Mouse (Mus musculus) liver, adult 10 weeks (tissue): ENCODE measurements around the gene Lrrc46. TPM values are rescaled to one million over a fixed set of nuclear protein-coding genes. Genes with fewer than 3 reads are reported as not detected.

Experiments used
- polyA plus RNA-seq: library from polyadenylated mRNA; stranded (reverse); fragments of 350-450 nt; fragmentation: Illumina TruSeq; extraction: RNeasy Lipid Tissue Mini Kit (QIAGEN cat#74804); gene quantifications from one replicate; pipeline ENCODE4 v1.2.3, GENCODE M21; 2014; ENCODE audit warnings: low read depth, low replicate concordance

Gene Lrrc46
- 0.58 TPM for polyA plus RNA-seq

DNA sequence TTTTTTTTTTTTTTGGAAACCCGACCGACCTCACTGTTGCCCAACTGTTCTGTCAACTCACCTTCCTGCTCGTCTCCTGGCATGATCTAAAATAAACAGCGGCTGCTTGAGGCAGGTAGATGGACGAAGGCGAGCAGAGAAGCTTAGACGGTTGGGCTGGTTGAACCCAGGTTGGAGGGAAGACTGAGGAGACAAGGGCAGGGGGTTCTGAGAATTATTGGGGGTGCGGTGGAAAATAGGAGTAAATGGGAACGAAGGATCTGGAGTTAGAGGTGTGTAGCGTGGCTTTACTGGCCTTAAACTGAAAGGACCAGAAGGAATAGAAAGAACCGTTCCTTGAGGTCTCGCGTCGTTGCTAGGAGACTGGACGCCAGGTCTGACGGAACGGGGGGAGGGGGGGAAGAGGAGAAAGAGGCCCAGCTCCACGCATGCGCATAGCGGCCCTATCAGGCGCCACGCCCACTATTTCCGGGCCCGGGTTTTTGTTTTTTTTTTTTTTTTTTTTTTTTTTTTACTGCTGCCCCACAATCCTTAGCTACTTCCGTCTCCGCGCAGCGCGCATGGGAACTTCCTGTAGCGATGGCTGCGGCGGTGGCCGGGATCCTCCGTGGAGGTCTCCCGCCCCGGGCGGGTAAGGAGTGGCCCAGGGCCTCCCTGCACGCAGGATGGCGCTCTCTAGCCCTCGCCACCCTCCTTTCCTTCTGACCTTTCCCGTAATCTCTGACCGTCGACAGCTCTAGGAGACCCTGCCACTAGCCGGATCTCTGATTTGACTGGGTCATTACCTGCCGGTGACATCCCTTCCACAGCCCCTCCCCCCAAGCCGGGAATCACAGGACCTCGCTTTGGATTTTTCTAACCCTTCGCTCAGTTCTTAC lies at the start of gene Lrrc46, which contains the start of gene Mrpl10:
TSS of gene Lrrc46 (minus strand) at position 386 of the 878 bp plus-strand sequence.
TSS of gene Mrpl10 (plus strand) at position 539 of the 878 bp plus-strand sequence.

DNA sequence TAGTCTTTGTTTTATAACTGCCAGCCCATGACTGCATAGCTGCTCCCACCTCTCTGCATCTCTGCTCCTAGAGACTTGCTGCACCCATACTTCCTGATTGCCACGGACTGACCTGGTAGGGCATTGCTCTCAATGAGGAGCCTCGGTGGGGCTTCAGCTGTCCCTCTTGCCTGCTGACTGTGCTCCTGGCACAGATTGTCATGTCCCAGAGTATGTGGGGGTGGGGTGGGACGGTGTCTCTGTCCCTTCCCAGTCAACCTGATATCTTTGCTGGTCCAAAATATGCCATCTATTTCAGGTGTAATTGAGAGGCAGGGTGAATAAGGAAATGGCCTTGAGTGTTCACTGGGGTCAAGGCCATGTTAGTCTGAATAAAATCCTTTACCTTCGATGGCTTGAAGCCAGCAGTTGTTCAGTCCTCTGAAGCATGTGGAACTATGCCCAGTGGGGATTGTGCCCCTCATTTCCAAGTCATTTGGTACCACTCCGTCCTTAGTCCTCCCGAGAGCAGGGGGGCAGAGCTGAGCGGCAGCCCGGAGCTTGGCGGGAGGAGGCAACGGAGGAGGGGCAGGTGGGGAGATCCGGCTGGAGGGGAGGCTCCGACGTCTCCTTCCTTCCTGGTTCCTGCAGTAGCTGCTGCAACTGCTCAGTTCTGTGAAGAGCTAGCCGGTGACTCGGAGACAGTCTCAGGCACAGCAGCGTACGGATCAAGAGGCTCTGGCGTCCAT lies 9.2 kb upstream of the Lrrc46 start, which contains the start of gene Osbpl7:
TSS of gene Osbpl7 (plus strand) at position 413 of the 728 bp plus-strand sequence.

DNA sequence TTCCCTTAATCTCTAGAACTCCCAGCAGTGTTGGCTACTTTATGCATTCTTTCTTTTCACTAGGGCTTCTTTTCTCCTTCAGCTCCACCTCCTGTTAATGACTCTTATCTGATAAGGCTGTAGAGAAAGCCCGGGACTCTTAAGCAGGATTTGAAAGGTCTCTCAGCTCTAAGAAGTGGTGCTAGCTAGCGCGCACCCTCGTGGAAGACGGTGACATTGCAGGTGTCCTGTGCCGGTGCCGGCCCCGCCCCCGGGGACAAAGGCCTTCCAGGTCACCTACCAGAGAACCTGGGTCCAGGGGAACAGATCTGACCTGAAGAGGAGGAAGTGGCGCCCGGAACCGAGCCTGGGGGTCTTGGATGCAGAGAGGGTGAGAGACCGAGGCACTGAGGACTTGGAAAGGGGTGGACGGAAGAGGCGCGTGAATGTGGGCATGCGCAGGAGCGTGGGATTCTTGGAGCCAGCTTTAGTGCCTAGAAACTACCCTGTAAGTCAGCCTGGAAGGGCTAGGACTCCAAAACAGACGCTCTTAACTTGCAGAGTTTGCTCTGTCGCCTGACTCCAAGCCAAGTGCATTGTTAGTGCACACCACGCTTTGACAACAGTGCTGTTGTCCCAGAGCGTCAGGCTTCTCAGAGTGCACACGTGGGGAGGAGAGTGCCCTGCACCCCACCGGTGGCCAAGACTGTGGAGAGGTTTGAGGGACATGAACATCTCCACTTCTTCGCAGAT lies 11.4 kb downstream of the Lrrc46 start, which contains the start of gene Scrn2:
TSS of gene Scrn2 (plus strand) at position 253 of the 732 bp plus-strand sequence.

DNA sequence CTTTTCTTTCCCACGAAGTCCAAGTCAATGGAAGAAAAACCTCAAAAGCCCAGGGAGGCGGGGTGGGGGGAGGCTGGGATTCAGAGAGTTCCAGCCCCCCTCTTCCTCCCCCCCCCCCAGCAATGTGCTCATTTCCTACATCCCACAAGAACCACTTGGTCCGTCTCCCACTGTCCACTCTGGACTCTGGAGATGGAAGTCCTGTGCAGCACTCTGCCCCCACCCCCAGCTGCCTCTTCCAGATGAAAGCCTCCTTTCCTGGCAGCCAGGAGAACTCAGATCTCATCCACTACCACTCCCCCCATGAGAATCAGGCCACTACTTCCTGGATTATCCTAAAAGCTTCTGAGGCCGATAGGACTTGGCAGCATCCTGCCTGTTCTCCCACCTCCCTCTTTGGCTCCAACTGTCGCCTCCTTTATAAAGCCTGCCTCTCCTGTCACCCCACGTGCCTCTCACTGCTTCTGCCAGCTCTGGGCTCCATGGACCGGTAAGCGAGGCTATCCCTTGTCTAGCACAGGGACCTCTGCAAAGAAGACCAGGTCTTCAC lies 28.0 kb downstream of the Lrrc46 start, which contains the start of gene Sp6:
TSS of gene Sp6 (plus strand) at position 274 of the 550 bp plus-strand sequence.

Other genes with a start within 250 kb of the Lrrc46 start
- gene Nfe2l1, start 211.4 kb downstream of the Lrrc46 start, polyA plus RNA-seq = 25.4 TPM
- gene Copz2, start 191.5 kb downstream of the Lrrc46 start, polyA plus RNA-seq = 15.9 TPM
- 31.6 TPM for gene Cdk5rap3, start 124.9 kb downstream of the Lrrc46 start, polyA plus RNA-seq
- 0.58 TPM for gene Prr15l, start 113.3 kb downstream of the Lrrc46 start, polyA plus RNA-seq
- gene Pnpo, start 97.4 kb downstream of the Lrrc46 start, polyA plus RNA-seq = 54.7 TPM
- 1.2 TPM for gene Sp2, start 58.4 kb downstream of the Lrrc46 start, polyA plus RNA-seq
- not detected for gene Sp6, start 28.0 kb downstream of the Lrrc46 start, polyA plus RNA-seq
- 0.69 TPM for gene Scrn2, start 11.5 kb downstream of the Lrrc46 start, polyA plus RNA-seq
- gene Mrpl10, start 153 bp upstream of the Lrrc46 start, polyA plus RNA-seq = 15.7 TPM
- gene Osbpl7, start 9.2 kb upstream of the Lrrc46 start, polyA plus RNA-seq = 0.16 TPM
- gene Tbx21, start 73.9 kb upstream of the Lrrc46 start, polyA plus RNA-seq = not detected
- gene Tbkbp1, start 110.1 kb upstream of the Lrrc46 start, polyA plus RNA-seq = 0.19 TPM
- 53.4 TPM for gene Kpnb1, start 146.5 kb upstream of the Lrrc46 start, polyA plus RNA-seq
- gene Npepps, start 239.2 kb upstream of the Lrrc46 start, polyA plus RNA-seq = 24.6 TPM